Mouse (Mus musculus): ENCODE measurements around the gene Sirt3. TPM values are rescaled to one million over a fixed set of nuclear protein-coding genes. Genes with fewer than 3 reads are reported as not detected.

Sirt3 gene
- total RNA-seq (2021) = 10 to 100 TPM; 26.0 to 31.3 TPM

DNA sequence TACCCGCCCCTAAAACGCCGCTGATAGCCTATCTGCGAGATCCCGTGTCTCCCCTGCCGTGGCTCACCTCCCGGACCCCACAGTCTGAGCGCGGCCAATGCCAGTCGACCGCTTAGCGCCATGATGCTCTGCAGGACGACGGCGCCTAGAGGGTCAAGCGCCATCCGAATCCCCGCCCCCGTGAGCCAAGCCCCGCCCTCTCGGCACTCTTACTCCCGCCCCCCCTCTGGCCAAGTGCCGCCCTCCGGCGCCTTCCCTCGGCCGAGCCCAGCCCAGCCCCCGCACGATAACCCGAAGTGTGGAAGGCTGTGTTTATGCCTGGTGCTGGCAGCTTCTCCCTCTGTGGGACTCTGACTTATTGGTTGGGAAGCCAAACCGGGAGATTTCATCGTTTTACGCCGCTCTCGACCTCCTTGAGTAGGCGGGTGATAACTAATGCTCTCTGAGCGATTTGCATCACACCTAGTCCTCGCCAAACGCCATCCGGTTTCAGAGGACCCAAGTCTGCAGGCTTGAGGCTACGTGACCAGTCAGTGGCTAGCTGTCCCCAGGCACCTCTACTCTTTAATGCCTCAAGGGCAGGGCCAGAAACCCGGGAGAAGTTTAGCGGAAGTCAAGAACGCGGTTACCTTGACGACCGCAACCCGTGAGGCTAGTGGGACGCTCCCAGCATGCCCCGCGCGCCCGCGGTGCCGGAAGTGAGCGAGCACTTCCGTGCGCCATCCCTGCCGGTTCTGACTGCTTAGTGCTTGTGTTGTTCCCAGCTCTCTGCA lies at the start of gene Sirt3, which contains the start of gene Psmd13:
Gene Sirt3, minus strand, starts transcription at position 614 of the 773 bp plus-strand sequence.
Gene Psmd13, plus strand, starts transcription at position 273 of the 773 bp plus-strand sequence.
- peak; percentile 95 for DNase-seq
- intact Hi-C loops (cut with DNase I) = loop anchor here (5.0 kb wide), 1 partner anchor 805 kb away; no protein-coding TSS in a partner anchor

DNA sequence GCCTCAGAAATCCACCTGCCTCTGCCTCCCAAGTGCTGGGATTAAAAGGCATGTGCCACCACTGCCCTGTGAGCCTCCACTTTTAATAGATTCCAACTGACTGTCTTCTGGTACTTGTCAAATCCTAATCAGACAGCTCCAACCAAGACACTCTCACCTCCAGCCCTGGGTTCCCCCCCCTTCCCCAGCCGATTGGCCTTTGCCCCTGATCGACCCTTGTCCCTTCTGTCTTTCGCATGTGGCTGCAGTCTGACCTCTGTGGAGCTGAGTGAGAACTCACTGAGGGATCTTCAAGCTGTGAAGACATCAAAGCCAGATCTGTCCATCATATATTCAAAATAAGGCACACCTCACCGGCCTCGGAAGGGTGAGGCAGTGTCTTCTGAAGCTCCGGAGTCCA lies 45.1 kb upstream of the Sirt3 start:
- intact Hi-C loops (cut with DNase I) = no loop called here

DNA sequence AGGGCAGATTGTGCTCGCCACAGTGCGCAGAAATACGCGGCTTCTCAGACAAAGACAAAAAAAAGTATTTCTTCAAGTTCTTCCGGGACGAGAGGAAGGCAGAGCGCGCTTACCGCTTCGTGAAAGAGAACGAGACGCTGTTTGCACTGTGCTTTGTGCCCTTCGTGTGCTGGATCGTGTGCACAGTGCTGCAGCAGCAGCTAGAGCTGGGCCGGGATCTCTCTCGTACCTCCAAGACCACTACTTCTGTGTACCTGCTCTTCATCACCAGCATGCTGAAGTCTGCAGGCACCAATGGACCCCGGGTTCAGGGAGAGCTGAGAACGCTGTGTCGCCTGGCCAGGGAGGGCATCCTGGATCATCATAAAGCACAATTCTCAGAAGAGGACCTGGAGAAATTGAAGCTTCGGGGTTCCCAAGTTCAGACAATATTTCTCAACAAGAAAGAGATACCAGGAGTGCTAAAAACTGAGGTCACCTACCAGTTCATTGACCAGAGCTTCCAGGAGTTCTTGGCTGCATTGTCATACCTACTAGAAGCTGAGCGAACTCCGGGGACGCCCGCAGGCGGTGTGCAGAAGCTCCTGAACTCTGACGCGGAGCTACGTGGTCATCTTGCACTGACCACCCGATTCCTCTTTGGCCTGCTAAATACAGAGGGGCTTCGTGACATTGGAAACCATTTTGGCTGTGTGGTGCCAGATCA lies 41.1 kb upstream of the Sirt3 start:
- no peak for DNase-seq
- intact Hi-C loops (cut with DNase I) = no loop called here

More for the DNA sequence above, 45.1 kb upstream of the Sirt3 start:
- no peak for DNase-seq

DNA sequence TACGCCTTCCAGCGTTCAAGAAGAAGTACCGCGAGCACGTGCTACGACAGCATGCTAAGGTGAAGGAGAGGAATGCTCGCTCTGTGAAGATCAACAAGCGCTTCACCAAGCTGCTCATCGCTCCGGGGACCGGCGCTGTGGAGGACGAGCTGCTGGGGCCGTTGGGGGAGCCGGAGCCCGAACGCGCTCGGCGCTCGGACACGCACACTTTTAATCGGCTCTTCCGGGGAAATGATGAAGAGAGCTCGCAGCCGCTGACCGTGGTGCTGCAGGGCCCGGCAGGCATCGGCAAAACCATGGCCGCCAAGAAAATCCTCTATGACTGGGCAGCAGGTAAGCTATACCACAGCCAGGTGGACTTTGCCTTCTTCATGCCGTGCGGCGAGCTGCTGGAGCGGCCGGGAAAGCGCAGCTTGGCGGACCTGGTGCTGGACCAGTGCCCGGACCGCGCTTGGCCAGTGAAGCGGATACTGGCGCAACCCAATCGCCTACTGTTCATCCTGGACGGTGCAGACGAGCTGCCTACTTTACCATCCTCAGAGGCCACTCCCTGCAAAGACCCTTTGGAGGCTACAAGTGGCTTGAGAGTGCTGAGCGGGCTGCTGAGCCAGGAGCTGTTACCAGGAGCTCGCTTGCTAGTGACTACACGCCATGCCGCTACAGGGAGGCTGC lies 40.4 kb upstream of the Sirt3 start:
- peak; percentile 78 for DNase-seq
- intact Hi-C loops (cut with DNase I) = no loop called here

- no peak for DNase-seq
- intact Hi-C loops (cut with DNase I) = no loop called here
Measured at GRCm38 (mm10) chr7:140921225-140921975, 39.3 kb upstream of the Sirt3 start.

- no peak for DNase-seq
- intact Hi-C loops (cut with DNase I) = no loop called here
Measured at GRCm38 (mm10) chr7:140920418-140921029, 38.4 kb upstream of the Sirt3 start, which contains the start of gene Nlrp6. Gene Nlrp6 (plus strand): TSS chr7:140920902.

DNA sequence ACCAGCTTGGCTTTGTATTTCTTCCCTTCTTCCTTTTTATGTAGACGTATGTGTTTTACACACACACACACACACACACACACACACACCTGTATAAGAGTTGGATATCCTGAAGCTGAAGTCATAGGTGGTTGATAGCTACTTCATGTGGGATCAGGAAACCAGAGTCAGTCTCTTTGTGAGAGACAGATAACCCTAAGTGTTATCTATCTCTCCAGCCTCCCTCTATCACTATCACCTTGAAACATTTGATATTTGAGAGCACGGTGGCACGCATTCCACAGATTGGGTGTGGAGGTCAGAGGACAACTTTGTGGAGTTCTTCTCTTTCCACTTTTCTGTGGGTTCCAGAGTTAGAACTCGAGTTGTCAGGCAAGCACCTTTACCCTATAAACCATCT lies 37.8 kb upstream of the Sirt3 start:
- no peak for DNase-seq
- intact Hi-C loops (cut with DNase I) = no loop called here

GRCm38 (mm10) chr7:140914031-140914690 lies 32.1 kb upstream of the Sirt3 start:
- no peak for DNase-seq
- intact Hi-C loops (cut with DNase I) = no loop called here

GRCm38 (mm10) chr7:140912846-140913482 lies 30.9 kb upstream of the Sirt3 start:
- intact Hi-C loops (cut with DNase I) = no loop called here
- no peak for DNase-seq

DNA sequence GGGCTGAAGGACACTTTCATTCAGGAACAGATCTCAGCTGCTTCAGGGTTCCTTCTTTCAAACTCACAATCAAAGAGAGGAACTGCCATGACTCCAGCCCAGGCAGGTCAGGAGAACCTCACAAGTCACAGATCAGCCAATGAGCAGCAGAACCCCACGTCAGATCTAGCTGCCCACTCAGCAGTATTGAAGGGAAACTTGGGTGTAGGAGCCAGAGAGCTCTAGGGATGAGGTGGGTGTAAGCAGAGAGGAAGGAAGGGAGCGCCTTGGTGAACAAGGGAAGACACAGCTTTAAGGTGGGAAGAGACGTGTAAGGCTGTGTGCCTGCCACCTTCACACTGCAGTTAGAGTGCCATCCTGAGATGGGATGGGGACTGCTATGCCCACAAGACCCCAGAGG lies 30.2 kb upstream of the Sirt3 start:
- DNase-seq = no peak
- intact Hi-C loops (cut with DNase I) = no loop called here

DNA sequence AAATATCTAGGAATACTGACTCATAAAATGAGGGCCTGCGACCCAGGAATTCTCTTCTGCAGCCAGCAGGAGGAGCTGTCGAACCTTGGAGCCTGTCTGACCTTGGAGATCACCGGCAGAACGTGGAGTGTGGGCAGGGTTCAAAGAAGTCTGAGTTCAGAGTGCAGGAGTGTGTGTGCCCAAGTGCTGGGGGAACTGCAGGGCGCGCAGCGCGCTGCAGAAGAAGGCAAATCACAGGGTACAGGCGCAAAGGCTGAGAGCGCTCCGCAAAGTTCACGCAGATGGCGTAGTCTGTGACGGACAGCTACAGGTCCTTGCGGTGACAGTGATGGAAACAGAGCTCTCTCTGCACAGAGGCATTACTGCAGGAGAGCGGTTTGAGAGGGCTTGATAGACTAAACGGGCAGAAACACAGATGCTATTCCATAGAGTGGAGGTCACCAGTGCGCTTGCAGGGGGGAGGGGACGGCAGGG lies 26.6 kb upstream of the Sirt3 start:
- DNase-seq = peak; percentile 76
- intact Hi-C loops (cut with DNase I) = loop anchor here (2.0 to 10.0 kb wide), 3 partner anchors 61 to 266 kb away; partner anchors contain the start of genes Odf3, Rnh1 and Scgb1c1

DNA sequence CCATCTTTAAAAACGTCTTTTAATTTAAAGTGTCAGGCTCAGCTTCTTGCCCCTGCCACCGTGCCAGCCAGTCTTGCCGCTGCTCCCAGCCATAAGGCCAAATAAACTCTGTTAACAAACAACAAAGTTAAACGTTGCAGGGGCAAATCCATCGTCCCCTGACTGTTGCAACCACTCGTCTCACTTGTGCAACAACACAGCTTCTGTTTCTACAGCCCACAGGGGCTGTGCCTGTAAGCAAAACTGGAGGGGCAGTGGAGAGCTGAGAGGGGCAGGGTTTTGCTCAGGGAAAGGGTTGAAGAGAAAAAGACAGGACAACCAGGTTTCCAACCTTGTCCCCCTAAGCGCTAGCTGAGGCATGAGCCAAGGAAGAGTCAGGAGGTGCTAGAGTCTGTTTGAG lies 26.1 kb upstream of the Sirt3 start:
- DNase-seq = no peak
- intact Hi-C loops (cut with DNase I) = loop anchor here (2.0 to 10.0 kb wide), 3 partner anchors 61 to 267 kb away; partner anchors contain the start of genes Odf3, Rnh1 and Scgb1c1

GRCm38 (mm10) chr7:140907697-140908096 lies 25.6 kb upstream of the Sirt3 start:
- intact Hi-C loops (cut with DNase I) = loop anchor here (2.0 to 10.0 kb wide), 3 partner anchors 60 to 267 kb away; partner anchors contain the start of genes Odf3, Rnh1 and Scgb1c1
- no peak for DNase-seq

DNA sequence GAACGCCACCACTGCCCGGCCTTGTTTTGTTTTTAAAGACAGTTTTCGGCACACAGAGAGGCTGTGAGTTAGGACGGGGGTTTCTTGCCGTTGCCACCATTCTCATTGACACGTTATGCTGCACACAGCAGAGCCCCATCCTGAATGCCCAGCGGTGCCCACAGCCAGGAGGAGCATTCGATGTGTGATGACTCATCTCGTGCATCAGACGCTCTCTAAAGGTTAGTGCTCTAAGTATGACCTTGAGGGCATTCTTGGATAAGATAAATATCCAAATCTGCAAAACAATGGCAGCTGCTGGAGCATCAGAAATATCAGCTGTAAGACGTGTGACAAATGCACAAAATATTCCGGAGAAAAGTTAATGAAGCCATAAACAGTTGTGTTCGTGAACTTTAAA lies 25.0 kb upstream of the Sirt3 start:
- intact Hi-C loops (cut with DNase I) = loop anchor here (5.0 to 10.0 kb wide), 2 partner anchors 60 to 268 kb away; partner anchors contain the start of genes Odf3, Rnh1 and Scgb1c1
- DNase-seq = no peak

DNA sequence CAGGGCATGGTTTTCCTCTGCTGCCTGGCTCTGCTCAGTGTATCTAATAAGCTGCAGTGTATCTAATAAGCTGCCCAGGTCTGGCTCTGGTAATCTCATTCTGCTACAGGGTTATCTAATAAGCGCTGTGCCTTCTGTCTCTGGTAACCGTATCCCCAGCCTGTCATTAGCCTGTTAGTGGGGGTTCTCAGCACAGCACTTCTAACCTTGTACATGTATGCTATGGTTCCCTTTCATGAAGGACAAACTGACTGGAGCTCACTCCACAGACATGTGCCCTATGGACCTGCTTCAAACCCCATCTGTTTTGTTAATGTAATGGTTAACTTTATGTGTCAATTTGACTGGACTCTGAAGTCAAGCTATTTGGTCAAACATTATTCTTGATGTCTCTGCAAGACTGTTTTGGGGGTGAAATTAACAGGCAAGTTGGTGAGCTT lies 23.6 kb upstream of the Sirt3 start:
- DNase-seq = no peak
- intact Hi-C loops (cut with DNase I) = loop anchor here (5.0 to 10.0 kb wide), 2 partner anchors 58 to 269 kb away; partner anchors contain the start of genes Odf3, Rnh1 and Scgb1c1

- intact Hi-C loops (cut with DNase I) = loop anchor here (10.0 kb wide), 1 partner anchor 272 kb away; the partner anchor contains the start of gene Rnh1
- DNase-seq = peak; percentile 79
Measured at GRCm38 (mm10) chr7:140903212-140903611, 21.1 kb upstream of the Sirt3 start.

- intact Hi-C loops (cut with DNase I) = loop anchor here (10.0 kb wide), 1 partner anchor 273 kb away; the partner anchor contains the start of gene Rnh1
- no peak for DNase-seq
Measured at GRCm38 (mm10) chr7:140902036-140902875, 20.1 kb upstream of the Sirt3 start.

Measured in left cerebral cortex, postnatal 4 days (tissue).